Mouse (Mus musculus) cerebellum, adult (tissue): ENCODE measurements around the gene Tmeff1.

Experiments used
- ATAC-seq: cut with Nextera tagmentation; 2 replicates; pipeline ENCODE4 v1.9.2; 2017; ENCODE audit warnings: mild to moderate bottlenecking, moderate library complexity, mixed read lengths; ENCODE audit not compliant: insufficient number of reproducible peaks, low FRiP score, low TSS enrichment

Gene Tmeff1

GRCm38 (mm10) chr4:48561824-48562223, 23.1 kb upstream of the Tmeff1 start:
- no peak for ATAC-seq

GRCm38 (mm10) chr4:48564962-48565361, 20.0 kb upstream of the Tmeff1 start:
- no peak for ATAC-seq

- ATAC-seq, result no peak
Observed at GRCm38 (mm10) chr4:48576361-48576760, 8.6 kb upstream of the Tmeff1 start.

GRCm38 (mm10) chr4:48577831-48578230, 7.1 kb upstream of the Tmeff1 start:
- ATAC-seq, result no peak

- no peak for ATAC-seq
Observed at GRCm38 (mm10) chr4:48578399-48578798, 6.6 kb upstream of the Tmeff1 start.

GRCm38 (mm10) chr4:48579475-48580110, 5.4 kb upstream of the Tmeff1 start:
- no peak for ATAC-seq

- no peak for ATAC-seq
Observed at GRCm38 (mm10) chr4:48581201-48581600, 3.8 kb upstream of the Tmeff1 start.

GRCm38 (mm10) chr4:48581993-48582392, 3.0 kb upstream of the Tmeff1 start:
- no peak for ATAC-seq

GRCm38 (mm10) chr4:48582941-48583340, 2.0 kb upstream of the Tmeff1 start:
- ATAC-seq, result no peak

- peak; percentile 49 for ATAC-seq
Observed at GRCm38 (mm10) chr4:48585241-48586098, 496 bp downstream of the Tmeff1 start.

- peak; percentile 13; the same call in 1 of the 2 replicates for ATAC-seq
Observed at GRCm38 (mm10) chr4:48586099-48586821, 1.3 kb downstream of the Tmeff1 start.

GRCm38 (mm10) chr4:48587526-48587925, 2.6 kb downstream of the Tmeff1 start:
- no peak for ATAC-seq

- ATAC-seq, result no peak
Observed at GRCm38 (mm10) chr4:48588576-48588975, 3.6 kb downstream of the Tmeff1 start.

- no peak for ATAC-seq
Observed at GRCm38 (mm10) chr4:48590862-48591261, 5.9 kb downstream of the Tmeff1 start.

- ATAC-seq, result no peak
Observed at GRCm38 (mm10) chr4:48591390-48591789, 6.4 kb downstream of the Tmeff1 start.

- ATAC-seq, result no peak
Observed at GRCm38 (mm10) chr4:48592328-48592727, 7.4 kb downstream of the Tmeff1 start.

GRCm38 (mm10) chr4:48592844-48593243, 7.9 kb downstream of the Tmeff1 start:
- no peak for ATAC-seq

- ATAC-seq, result no peak
Observed at GRCm38 (mm10) chr4:48596111-48596510, 11.1 kb downstream of the Tmeff1 start.

GRCm38 (mm10) chr4:48605650-48606049, 20.7 kb downstream of the Tmeff1 start:
- no peak for ATAC-seq

- ATAC-seq, result no peak
Observed at GRCm38 (mm10) chr4:48609485-48609884, 24.5 kb downstream of the Tmeff1 start.

GRCm38 (mm10) chr4:48610251-48610650, 25.3 kb downstream of the Tmeff1 start:
- no peak for ATAC-seq
